Mouse (Mus musculus) heart, postnatal 0 days (tissue): ENCODE measurements around the gene Jazf1. TPM values are rescaled to one million over a fixed set of nuclear protein-coding genes. Genes with fewer than 3 reads are reported as not detected.

Experiments
- ATAC-seq: fragments of 200-750 bp; cut with Nextera tagmentation; 2 replicates; pipeline ENCODE4 v1.8.0; 2017; ENCODE audit warnings: low read depth, moderate number of reproducible peaks, moderate library complexity; ENCODE audit not compliant: insufficient read depth
- DNase-seq: peaks from one replicate; pipeline ENCODE4 v3.0.0-alpha.2; 2016; ENCODE audit warnings: low spot score
- H3K27ac ChIP-seq: fragments of 300-500 bp; sonication (generic); 2 replicates; pipeline ENCODE4 v1.5.1; 2014; ENCODE audit warnings: low read depth, mild to moderate bottlenecking
- H3K27me3 ChIP-seq: fragments of 300-500 bp; sonication (generic); 2 replicates; pipeline ENCODE4 v1.6.1; 2014; ENCODE audit warnings: low read length, mixed read lengths; ENCODE audit not compliant: control insufficient read depth, insufficient read depth
- H3K36me3 ChIP-seq: fragments of 300-500 bp; sonication (generic); replicated peaks from 2 replicates; pipeline ENCODE4 v1.6.1; 2014; ENCODE audit warnings: low read length, mixed read lengths; ENCODE audit not compliant: control insufficient read depth, insufficient read depth
- H3K4me1 ChIP-seq: fragments of 300-500 bp; sonication (generic); 2 replicates; pipeline ENCODE4 v1.6.1; 2014; ENCODE audit warnings: antibody characterized with exemption; ENCODE audit not compliant: control insufficient read depth, insufficient read depth
- H3K4me2 ChIP-seq: fragments of 300-500 bp; sonication (generic); 2 replicates; pipeline ENCODE4 v1.6.1; 2014; ENCODE audit warnings: low read depth, mild to moderate bottlenecking, low read length, moderate library complexity
- H3K4me3 ChIP-seq: fragments of 300-500 bp; sonication (generic); 2 replicates; pipeline ENCODE4 v1.5.1; 2014; ENCODE audit warnings: low read depth, low read length
- H3K9ac ChIP-seq: fragments of 300-500 bp; sonication (generic); replicated peaks from 2 replicates; pipeline ENCODE4 v1.6.1; 2014; ENCODE audit warnings: low read depth, low read length, mixed read lengths
- H3K9me3 ChIP-seq: fragments of 300-500 bp; sonication (generic); replicated peaks from 2 replicates; pipeline ENCODE4 v1.6.1; 2016; ENCODE audit warnings: low read length; ENCODE audit not compliant: control insufficient read depth
- CTCF ChIP-seq: IDR thresholded peaks from 2 replicates; pipeline ENCODE4 v1.5.1; 2016; ENCODE audit warnings: antibody characterized with exemption, control low read depth, low read depth
- EP300 ChIP-seq: IDR thresholded peaks from 2 replicates; pipeline ENCODE4 v1.6.1; 2016; ENCODE audit warnings: antibody characterized with exemption, low read depth
- WGBS: fragments of 180-500 bp; shearing (Covaris S2); extraction: QIAGEN DNeasy Blood & Tissue Kit; methylation state at CpG from one replicate; pipeline ENCODE4 v1.1.7; 2014; 5-methylcytosine and 5-hydroxymethylcytosine counted together
- polyA plus RNA-seq: library from polyadenylated mRNA; unstranded; fragments of >200 nt; fragmentation: Nextera tagmentation; extraction: Ambion mirVana; gene quantifications from 2 replicates; pipeline ENCODE4 v1.2.1, GENCODE M21; 2015
- total RNA-seq: library from RNA; depleted of rRNA; stranded (reverse); fragments of >200 nt; gene quantifications from 2 replicates; pipeline ENCODE4 v1.2.3, GENCODE M21; 2014; ENCODE audit warnings: low replicate concordance

Gene Jazf1
- total and polyA plus RNA-seq, 2 experiments from 2014 or later = 6.0 to 9.5 TPM

GRCm38 (mm10) chr6:52942101-52942500 is 126.3 kb downstream of the Jazf1 start:
- ATAC-seq (no peak), DNase-seq (no peak)
- WGBS = 74% methylated on average over 5 of the region's 5 CpGs
- H3K4me3 ChIP-seq = no peak overlapping the region
- H3K36me3 ChIP-seq = no peaks in the 10 kb centered on the region
- no peak overlapping the region for H3K27ac ChIP-seq
- no peak overlapping the region for H3K9ac ChIP-seq
- no peaks in the 10 kb centered on the region for H3K27me3 ChIP-seq
- H3K4me2 ChIP-seq = no peak overlapping the region
- H3K4me1 ChIP-seq = no peaks in the 10 kb centered on the region
- TF ChIP-seq EP300 (no peak), CTCF (no peak)
- no peaks in the 10 kb centered on the region for H3K9me3 ChIP-seq

- Histone ChIP-seq H3K4me1 (no peaks in the 10 kb centered on the region), H3K27ac (0 out of 2 replicates have a peak overlapping the region, but pooled peaks have one; percentile 30), H3K27me3 (no peaks in the 10 kb centered on the region), H3K9me3 (no peaks in the 10 kb centered on the region), H3K4me2 (no peak overlapping the region), H3K36me3 (no peaks in the 10 kb centered on the region), H3K4me3 (no peak overlapping the region), H3K9ac (no peak overlapping the region)
- no peak for DNase-seq
- TF ChIP-seq CTCF (no peak), EP300 (no peak)
- no peak for ATAC-seq
- 47% methylated on average over 3 of the region's 3 CpGs for WGBS
These were observed 130.5 kb downstream of the Jazf1 start for GRCm38 (mm10) chr6:52937916-52938315.

DNA sequence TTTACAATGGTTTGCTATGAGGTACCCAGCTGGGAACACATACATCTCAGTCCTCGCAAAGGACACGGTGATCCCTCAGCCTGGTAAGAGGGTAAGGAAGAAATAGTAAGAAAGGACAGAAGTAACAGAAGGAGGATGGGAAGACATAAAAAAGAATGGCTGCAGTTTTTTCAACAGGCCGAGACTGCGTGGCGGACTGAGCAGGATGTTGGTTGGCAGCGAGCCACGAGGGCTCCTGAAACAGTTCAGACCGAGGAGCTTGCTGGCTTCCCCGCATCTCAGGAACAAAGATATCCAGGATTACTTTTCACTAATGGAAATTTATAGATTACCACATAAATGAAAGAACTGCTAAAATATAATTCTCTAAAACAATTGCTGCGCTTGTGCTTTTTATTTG is 131.4 kb downstream of the Jazf1 start:
- TF ChIP-seq CTCF (no peak), EP300 (no peak)
- H3K27ac ChIP-seq = no peak overlapping the region
- no peaks in the 10 kb centered on the region for H3K27me3 ChIP-seq
- no peak overlapping the region for H3K4me3 ChIP-seq
- peak; percentile 74 for DNase-seq
- 0 out of 2 replicates have a peak overlapping the region, but pooled peaks have one; percentile 11 for H3K4me2 ChIP-seq
- H3K9me3 ChIP-seq = no peaks in the 10 kb centered on the region
- no peaks in the 10 kb centered on the region for H3K4me1 ChIP-seq
- 26% methylated on average over 10 of the region's 10 CpGs for WGBS
- H3K9ac ChIP-seq = no peak overlapping the region
- no peaks in the 10 kb centered on the region for H3K36me3 ChIP-seq
- ATAC-seq = no peak

- ATAC-seq = no peak
- Histone ChIP-seq H3K9me3 (no peaks in the 10 kb centered on the region), H3K36me3 (no peaks in the 10 kb centered on the region), H3K27me3 (no peaks in the 10 kb centered on the region), H3K27ac (no peak overlapping the region), H3K4me3 (no peak overlapping the region), H3K4me1 (no peaks in the 10 kb centered on the region), H3K4me2 (no peak overlapping the region), H3K9ac (no peak overlapping the region)
- TF ChIP-seq CTCF = peak; percentile 37
- TF ChIP-seq EP300 = no peak
- no peak for DNase-seq
- 74% methylated on average over 6 of the region's 6 CpGs for WGBS
These were observed 134.4 kb downstream of the Jazf1 start for GRCm38 (mm10) chr6:52934021-52934420.

GRCm38 (mm10) chr6:52932603-52933178 is 135.7 kb downstream of the Jazf1 start:
- ATAC-seq = no peak
- Histone ChIP-seq H3K27ac (no peak overlapping the region), H3K4me2 (no peak overlapping the region), H3K36me3 (no peaks in the 10 kb centered on the region), H3K9me3 (no peaks in the 10 kb centered on the region), H3K9ac (no peak overlapping the region), H3K4me3 (no peak overlapping the region), H3K27me3 (no peaks in the 10 kb centered on the region), H3K4me1 (no peaks in the 10 kb centered on the region)
- 76% methylated on average over 7 of the region's 7 CpGs for WGBS
- TF ChIP-seq EP300 (no peak), CTCF (no peak)
- no peak for DNase-seq

DNA sequence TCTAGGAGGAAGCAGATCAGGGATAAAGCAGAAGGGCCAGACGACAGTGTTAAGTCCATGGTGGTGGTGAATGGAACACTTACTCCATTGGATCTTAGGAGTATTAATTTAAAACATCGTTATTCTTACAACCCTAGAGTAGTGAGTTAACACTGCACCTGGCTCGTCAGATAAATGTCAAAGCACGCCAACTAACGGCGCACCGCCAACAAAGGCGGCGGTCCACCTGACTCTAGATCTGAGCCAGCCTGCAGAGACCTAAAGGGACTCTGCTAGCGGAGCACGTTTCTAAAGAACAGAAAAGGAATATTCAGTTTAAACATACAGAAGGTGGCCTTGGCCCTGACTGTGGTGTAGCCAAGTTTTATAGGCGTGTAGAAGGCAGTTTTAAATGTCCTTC is 139.1 kb downstream of the Jazf1 start:
- TF ChIP-seq CTCF (no peak), EP300 (no peak)
- H3K27ac ChIP-seq = no peak overlapping the region

More for the DNA sequence above, 139.1 kb downstream of the Jazf1 start:
- ATAC-seq (no peak), DNase-seq (no peak)
- H3K9me3 ChIP-seq = no peaks in the 10 kb centered on the region
- no peak overlapping the region for H3K4me2 ChIP-seq
- no peak overlapping the region for H3K9ac ChIP-seq
- H3K27me3 ChIP-seq = no peaks in the 10 kb centered on the region
- no peak overlapping the region for H3K4me3 ChIP-seq
- no peaks in the 10 kb centered on the region for H3K4me1 ChIP-seq
- H3K36me3 ChIP-seq = no peaks in the 10 kb centered on the region
- 82% methylated on average over 12 of the region's 12 CpGs for WGBS
